Mouse (Mus musculus): ENCODE measurements at regions not wholly inside any gene's neighbourhood (a gene's known extent, or its start where the extent isn't known, plus 50 kb on each side); places are given as distances from the start of the nearest gene placed in this dataset.

DNA sequence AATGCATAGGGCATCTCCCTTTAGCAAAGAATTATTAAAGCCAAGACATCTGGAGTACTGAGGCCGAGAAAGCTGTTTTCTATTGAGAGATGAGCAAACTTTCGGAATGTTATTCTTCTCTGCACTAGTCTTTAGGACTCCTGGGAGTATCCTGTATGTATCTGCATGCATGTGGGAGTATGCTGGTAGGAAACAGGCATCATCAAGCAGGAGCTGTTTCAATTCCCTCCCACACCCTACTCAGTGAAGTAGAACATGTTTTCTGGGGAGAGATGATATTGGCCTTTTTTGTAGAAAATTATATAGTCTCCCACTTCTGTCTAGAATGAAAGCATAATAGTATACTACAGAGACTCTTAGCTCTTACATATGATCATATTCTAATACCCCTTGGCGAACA is 76.1 kb upstream of the P3h2 start:
- no peak for ATAC-seq (replicated peaks; ENCODE audit: low FRiP score, low TSS enrichment, poor library complexity, severe bottlenecking)

GRCm38 (mm10) chr16:26171441-26171840 is 65.9 kb upstream of the P3h2 start:
- ATAC-seq (replicated peaks; ENCODE audit: low FRiP score, low TSS enrichment, poor library complexity, severe bottlenecking): no peak

- ATAC-seq (replicated peaks; ENCODE audit: low FRiP score, low TSS enrichment, poor library complexity, severe bottlenecking): no peak
These were observed 63.8 kb upstream of the P3h2 start for GRCm38 (mm10) chr16:26169382-26169781.

DNA sequence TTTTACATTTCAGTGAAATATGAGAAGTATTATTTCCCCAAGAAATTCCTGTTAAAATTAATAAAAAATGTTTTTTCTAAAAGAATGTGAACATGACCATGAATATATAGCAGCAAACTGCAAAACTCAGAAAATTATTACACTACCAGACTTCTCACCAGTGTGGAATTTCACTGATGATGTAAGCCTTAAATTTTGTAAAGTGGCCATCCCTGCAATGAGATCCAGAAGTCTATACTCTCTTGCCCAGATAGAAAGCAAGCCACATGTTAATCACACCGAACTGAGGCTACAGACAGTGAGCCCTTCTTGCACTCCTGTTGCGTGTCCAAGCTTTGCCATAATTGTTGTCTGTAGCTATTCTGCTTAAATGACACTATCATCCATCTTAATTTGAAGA is 62.6 kb upstream of the P3h2 start:
- no peak for ATAC-seq (replicated peaks; ENCODE audit: low FRiP score, low TSS enrichment, poor library complexity, severe bottlenecking)

GRCm38 (mm10) chr16:26164066-26164465 is 58.5 kb upstream of the P3h2 start:
- ATAC-seq (replicated peaks; ENCODE audit: low FRiP score, low TSS enrichment, poor library complexity, severe bottlenecking): no peak

GRCm38 (mm10) chr16:26163401-26163800 is 57.8 kb upstream of the P3h2 start:
- ATAC-seq (replicated peaks; ENCODE audit: low FRiP score, low TSS enrichment, poor library complexity, severe bottlenecking): no peak

- no peak for ATAC-seq (replicated peaks; ENCODE audit: low FRiP score, low TSS enrichment, poor library complexity, severe bottlenecking)
These were observed 52.0 kb upstream of the P3h2 start for GRCm38 (mm10) chr16:26157606-26158005.
